Mouse (Mus musculus) embryonic facial prominence, embryonic 14.5 days (tissue): ENCODE data around the gene Emilin3. TPM values are rescaled to one million over a fixed set of nuclear protein-coding genes. Genes with fewer than 3 reads are reported as not detected.
A peak's percentile ranks its signal among the peaks of the same experiment; 100 is the strongest.

Experiments
- ATAC-seq: fragments of 200-750 bp; cut with Nextera tagmentation; 2 replicates; pipeline ENCODE4 v1.8.0; 2017; ENCODE audit warnings: low read depth, moderate number of reproducible peaks, moderate TSS enrichment
- DNase-seq: peaks from one replicate; pipeline ENCODE4 v3.0.0-alpha.2; 2015; ENCODE audit warnings: low spot score
- H3K27ac ChIP-seq: fragments of 300-500 bp; sonication (generic); replicated peaks from 2 replicates; pipeline ENCODE4 v1.5.1; 2014; ENCODE audit warnings: low read depth, mild to moderate bottlenecking, low read length, moderate library complexity
- H3K27me3 ChIP-seq: fragments of 300-500 bp; sonication (generic); replicated peaks from 2 replicates; pipeline ENCODE4 v1.6.1; 2014; ENCODE audit warnings: low read length; ENCODE audit not compliant: control insufficient read depth, insufficient read depth
- H3K36me3 ChIP-seq: fragments of 300-500 bp; sonication (generic); 2 replicates; pipeline ENCODE4 v1.6.1; 2014; ENCODE audit warnings: low read length, mixed read lengths; ENCODE audit not compliant: control insufficient read depth, insufficient read depth
- H3K4me1 ChIP-seq: fragments of 300-500 bp; sonication (generic); 2 replicates; pipeline ENCODE4 v1.6.1; 2014; ENCODE audit warnings: antibody characterized with exemption, low read length; ENCODE audit not compliant: control insufficient read depth, insufficient read depth
- H3K4me2 ChIP-seq: fragments of 300-500 bp; sonication (generic); 2 replicates; pipeline ENCODE4 v1.6.1; 2014; ENCODE audit warnings: low read depth, mild to moderate bottlenecking, low read length, moderate library complexity, mixed read lengths
- H3K4me3 ChIP-seq: fragments of 300-500 bp; sonication (generic); 2 replicates; pipeline ENCODE4 v1.5.1; 2014; ENCODE audit warnings: low read depth, mild to moderate bottlenecking, low read length
- H3K9ac ChIP-seq: fragments of 300-500 bp; sonication (generic); 2 replicates; pipeline ENCODE4 v1.6.1; 2014; ENCODE audit warnings: low read depth, mild to moderate bottlenecking, low read length, moderate library complexity, mixed read lengths
- H3K9me3 ChIP-seq: fragments of 300-500 bp; sonication (generic); 2 replicates; pipeline ENCODE4 v1.6.1; 2016; ENCODE audit warnings: low read length; ENCODE audit not compliant: control insufficient read depth
- WGBS: fragments of 180-500 bp; shearing (Covaris S2); extraction: QIAGEN DNeasy Blood & Tissue Kit; methylation state at CpG from one replicate; pipeline ENCODE4 v1.1.7; 2014; 5-methylcytosine and 5-hydroxymethylcytosine counted together
- polyA plus RNA-seq: library from polyadenylated mRNA; unstranded; fragments of >200 nt; fragmentation: Nextera tagmentation; extraction: Ambion mirVana; gene quantifications from 2 replicates; pipeline ENCODE4 v1.2.1, GENCODE M21; 2014

Gene Emilin3
- polyA plus RNA-seq, 1 experiment from 2014 or later = 21.6 TPM

DNA sequence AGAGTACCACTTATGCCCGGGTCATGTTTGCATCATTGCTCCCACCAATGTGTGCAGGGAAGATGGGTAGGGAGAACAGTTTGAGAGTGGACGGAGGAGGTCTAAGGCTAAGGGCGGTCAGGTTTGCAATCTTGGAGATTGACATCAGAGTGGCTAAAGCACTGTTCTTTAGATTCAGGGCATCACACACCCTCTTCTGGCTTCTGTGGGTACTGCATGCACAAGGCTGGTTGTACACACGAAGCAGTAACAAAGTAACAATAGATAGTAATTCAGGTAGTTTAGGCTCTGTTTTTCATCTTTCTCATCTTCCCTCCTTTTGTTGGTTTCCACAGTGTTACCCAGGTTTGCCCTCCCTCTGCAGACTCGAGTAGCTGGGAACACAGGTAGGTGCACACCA lies 19.2 kb upstream of the Emilin3 start:
- no peak overlapping the region for H3K27ac ChIP-seq
- WGBS = 93% methylated on average over 5 of the region's 5 CpGs

DNA sequence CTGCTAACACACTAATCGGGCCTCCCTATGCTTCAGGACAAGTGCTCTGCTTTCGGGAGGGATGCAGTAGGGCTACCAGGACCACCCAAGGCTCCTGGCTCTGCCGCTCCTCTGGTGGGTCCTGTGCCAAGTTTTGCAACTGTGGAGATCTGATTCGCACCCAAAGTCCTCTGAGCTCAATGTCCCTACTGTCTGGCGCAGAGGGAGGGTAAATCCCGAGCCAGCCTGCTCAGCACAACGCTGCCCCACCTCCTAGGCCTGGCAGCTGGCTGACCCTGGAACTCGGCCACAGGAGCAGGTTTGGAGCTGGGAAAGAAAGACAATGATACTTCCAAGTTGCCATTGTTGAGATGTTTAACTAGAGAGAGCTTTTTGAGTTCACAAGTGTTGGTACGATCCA lies 13.1 kb upstream of the Emilin3 start:
- H3K27ac ChIP-seq = peak overlapping the region; percentile 44
- peak; percentile 24; the same call in 1 of the 2 replicates for ATAC-seq
- no peak overlapping the region for H3K4me3 ChIP-seq
- no peaks in the 10 kb centered on the region for H3K27me3 ChIP-seq
- 64% methylated on average over 9 of the region's 9 CpGs for WGBS
- peak; percentile 53 for DNase-seq
- H3K4me1 ChIP-seq = peaks cover 14% of the 10 kb centered on the region; the same call in 1 of the 2 replicates
- no peak overlapping the region for H3K4me2 ChIP-seq
- H3K9me3 ChIP-seq = no peaks in the 10 kb centered on the region
- no peaks in the 10 kb centered on the region for H3K36me3 ChIP-seq
- H3K9ac ChIP-seq = no peak overlapping the region

More for the DNA sequence above, 19.2 kb upstream of the Emilin3 start:
- H3K36me3 ChIP-seq = no peaks in the 10 kb centered on the region
- no peaks in the 10 kb centered on the region for H3K9me3 ChIP-seq
- no peak overlapping the region for H3K4me3 ChIP-seq
- peaks cover 10% of the 10 kb centered on the region for H3K4me1 ChIP-seq
- DNase-seq = no peak
- ATAC-seq = no peak
- no peak overlapping the region for H3K4me2 ChIP-seq
- H3K27me3 ChIP-seq = no peaks in the 10 kb centered on the region
- no peak overlapping the region for H3K9ac ChIP-seq

DNA sequence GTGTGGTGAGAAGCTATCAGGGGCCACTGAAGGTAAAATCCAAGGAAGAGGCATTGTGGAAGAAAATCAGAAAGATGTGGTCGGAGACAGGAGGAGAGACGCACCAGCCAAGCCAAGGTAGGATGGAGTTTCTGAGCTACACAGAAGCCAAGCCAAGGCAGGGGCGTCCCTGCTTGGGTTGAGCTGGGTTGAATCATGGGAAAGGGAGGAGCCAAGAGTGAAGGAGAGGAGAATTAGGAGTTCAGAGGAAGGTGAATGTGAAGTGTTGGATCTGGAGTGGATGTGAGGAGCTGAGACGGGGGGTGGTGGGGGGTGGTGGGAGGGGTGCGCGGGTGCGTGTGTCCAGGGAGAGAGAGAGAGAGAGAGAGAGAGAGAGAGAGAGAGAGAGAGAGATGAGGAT lies 9.2 kb upstream of the Emilin3 start:
- Histone ChIP-seq H3K36me3 (no peaks in the 10 kb centered on the region), H3K9me3 (no peaks in the 10 kb centered on the region), H3K27ac (no peak overlapping the region), H3K4me2 (0 out of 2 replicates have a peak overlapping the region, but pooled peaks have one; percentile 4), H3K27me3 (no peaks in the 10 kb centered on the region), H3K4me1 (peaks cover 17% of the 10 kb centered on the region), H3K4me3 (no peak overlapping the region), H3K9ac (no peak overlapping the region)
- ATAC-seq (0 out of 2 replicates have a peak, but pooled peaks have one; percentile 19), DNase-seq (no peak)
- 49% methylated on average over 7 of the region's 7 CpGs for WGBS

DNA sequence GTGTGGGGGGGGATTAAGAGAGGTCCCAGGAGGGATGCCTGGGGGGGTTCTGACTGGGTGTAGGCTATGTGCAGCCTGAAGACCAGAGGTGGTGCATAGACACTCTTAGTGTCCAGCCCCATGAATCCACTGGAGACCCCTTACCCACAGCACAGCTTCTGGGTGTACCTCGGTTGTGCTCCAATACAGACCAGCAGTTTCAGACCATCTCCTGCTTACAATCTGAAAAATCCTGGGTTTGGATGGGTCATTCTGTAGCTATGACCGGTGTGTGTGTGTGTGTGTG lies 6.7 kb upstream of the Emilin3 start:
- DNase-seq = no peak
- Histone ChIP-seq H3K27me3 (no peaks in the 10 kb centered on the region), H3K4me3 (no peak overlapping the region), H3K9ac (no peak overlapping the region), H3K4me2 (no peak overlapping the region), H3K27ac (no peak overlapping the region), H3K9me3 (no peaks in the 10 kb centered on the region), H3K4me1 (peaks cover 7% of the 10 kb centered on the region), H3K36me3 (no peaks in the 10 kb centered on the region)
- ATAC-seq = no peak
- 73% methylated on average over 2 of the region's 2 CpGs for WGBS

DNA sequence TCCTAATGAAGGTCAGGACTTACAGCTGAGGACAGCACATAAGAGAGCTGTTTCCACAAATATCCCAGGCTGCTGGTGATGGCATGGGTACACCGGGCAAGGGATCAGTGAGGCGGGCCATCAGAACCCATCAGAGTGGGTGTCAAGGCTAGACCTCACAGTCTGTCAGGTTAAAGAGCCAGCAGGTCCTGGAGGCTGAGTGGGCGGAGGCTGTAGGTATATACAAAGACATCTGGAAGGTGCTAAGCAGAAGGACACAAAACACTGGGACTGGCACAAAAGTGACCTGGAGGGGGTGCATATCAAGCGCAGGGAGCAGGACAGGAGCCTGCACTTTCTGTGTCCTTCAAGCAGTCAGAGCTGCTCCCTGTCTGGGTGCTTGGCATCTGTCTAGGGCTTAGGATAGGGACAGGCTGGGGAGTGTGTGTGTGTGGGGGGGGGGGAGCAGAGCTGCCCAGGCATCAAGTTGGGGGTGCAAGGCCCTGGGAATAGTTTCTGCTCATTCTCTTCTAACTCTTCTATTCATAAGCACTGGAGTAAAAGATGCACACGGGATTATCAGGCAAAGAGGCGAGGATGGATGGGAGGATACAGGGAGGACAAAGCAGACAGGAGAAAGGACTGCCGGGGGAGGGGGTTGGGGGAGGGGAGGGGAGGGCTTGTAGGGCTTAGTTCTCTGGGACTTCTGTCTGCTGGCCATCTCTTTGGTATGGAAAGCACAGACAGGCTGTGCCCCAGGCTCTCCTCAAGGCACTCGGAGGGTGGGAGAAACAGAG lies 6.2 kb upstream of the Emilin3 start:
- Histone ChIP-seq H3K27ac (no peak overlapping the region), H3K4me1 (peaks cover 7% of the 10 kb centered on the region), H3K4me2 (no peak overlapping the region), H3K9ac (no peak overlapping the region), H3K36me3 (no peaks in the 10 kb centered on the region), H3K9me3 (no peaks in the 10 kb centered on the region), H3K27me3 (no peaks in the 10 kb centered on the region), H3K4me3 (no peak overlapping the region)
- 69% methylated on average over 8 of the region's 8 CpGs for whole genome bisulfite sequencing
- ATAC-seq = no peak
- DNase-seq = no peak

DNA sequence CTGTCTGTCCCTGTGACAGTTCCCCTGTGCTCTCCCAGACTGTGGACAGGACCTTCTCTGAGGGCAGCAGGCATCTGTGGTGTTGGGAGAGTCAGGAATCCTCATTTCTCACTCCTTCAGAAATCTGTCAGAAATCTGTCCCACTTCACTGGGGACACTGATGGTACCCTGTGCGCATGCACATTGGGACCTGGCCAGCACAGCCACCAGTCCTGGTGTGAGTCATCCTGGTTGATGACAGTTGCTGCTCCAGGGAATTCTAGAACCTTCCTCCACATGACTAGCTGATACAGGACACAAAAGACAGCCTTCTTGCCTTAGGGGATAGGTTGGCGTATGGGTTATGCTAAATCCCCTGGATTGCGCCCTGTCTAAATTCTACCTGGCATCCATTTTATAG lies 5.2 kb upstream of the Emilin3 start:
- Histone ChIP-seq H3K4me2 (no peak overlapping the region), H3K27ac (no peak overlapping the region), H3K9me3 (no peaks in the 10 kb centered on the region), H3K36me3 (no peaks in the 10 kb centered on the region), H3K27me3 (no peaks in the 10 kb centered on the region), H3K9ac (no peak overlapping the region), H3K4me3 (no peak overlapping the region), H3K4me1 (peaks cover 7% of the 10 kb centered on the region)
- ATAC-seq (no peak), DNase-seq (no peak)
- WGBS = 82% methylated on average over 3 of the region's 3 CpGs

DNA sequence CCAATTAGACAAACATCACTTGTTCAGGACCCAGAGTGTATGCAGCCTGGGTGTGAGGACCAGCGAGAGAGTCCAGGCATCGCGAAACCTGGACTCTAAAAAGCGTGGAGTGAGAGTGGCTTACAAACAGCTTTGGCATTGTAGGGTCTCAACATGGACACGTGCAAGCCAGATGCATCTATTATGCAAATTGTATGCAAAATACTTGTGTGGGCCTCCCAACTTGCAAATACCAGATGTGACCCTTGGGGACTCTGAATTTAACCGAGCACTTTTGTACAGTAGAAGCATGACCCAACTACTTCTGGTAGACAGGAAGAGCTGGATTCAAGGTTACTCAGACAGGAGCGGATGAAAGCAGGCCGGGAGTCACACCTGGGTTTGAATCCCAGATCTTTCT lies 4.6 kb upstream of the Emilin3 start:
- Histone ChIP-seq H3K27ac (peak overlapping the region; percentile 39), H3K9me3 (no peaks in the 10 kb centered on the region), H3K4me3 (no peak overlapping the region), H3K9ac (no peak overlapping the region), H3K4me1 (peaks cover 8% of the 10 kb centered on the region), H3K36me3 (no peaks in the 10 kb centered on the region), H3K27me3 (peaks cover 5% of the 10 kb centered on the region; the same call in 1 of the 2 replicates), H3K4me2 (no peak overlapping the region)
- peak; percentile 71 for DNase-seq
- WGBS = 73% methylated on average over 8 of the region's 8 CpGs
- ATAC-seq = no peak

DNA sequence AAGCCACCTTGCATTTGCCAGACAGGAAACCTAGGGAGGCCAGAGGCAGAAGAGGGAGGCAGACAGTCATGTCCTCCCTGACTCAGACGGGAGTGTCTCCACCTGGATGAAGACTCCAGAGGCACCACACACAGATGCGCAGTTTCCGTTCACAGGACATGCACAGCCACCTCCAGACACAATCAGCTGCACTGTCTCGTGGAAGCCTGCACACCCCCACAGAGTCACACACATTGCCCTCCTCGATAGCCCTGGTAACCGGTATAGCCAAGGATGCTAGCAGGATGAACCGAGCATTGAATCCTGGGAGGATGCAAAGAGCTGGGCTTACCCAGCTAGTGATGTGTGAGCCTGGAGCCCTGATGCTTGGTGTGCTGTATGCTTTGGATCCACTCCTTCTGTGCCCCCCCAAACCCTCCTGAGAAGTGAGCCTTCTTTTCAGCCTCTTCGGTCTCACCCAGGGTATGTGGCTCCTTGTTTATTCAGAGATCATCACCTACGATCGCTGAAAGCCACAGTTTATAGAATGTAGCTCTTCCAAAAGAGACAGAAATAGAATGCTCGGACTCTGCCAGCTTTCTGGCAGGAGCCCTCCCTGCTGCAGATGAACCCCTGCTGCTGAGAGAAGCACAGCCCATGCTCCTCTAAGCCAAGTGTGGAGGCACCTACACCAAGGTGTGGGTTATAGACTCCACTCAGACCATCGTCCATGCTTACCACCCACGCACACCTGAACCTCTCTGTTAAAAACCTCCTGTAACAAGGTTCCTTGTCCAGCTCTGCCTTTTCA lies 3.9 kb upstream of the Emilin3 start:
- no peak overlapping the region for H3K9ac ChIP-seq
- no peaks in the 10 kb centered on the region for H3K9me3 ChIP-seq
- no peaks in the 10 kb centered on the region for H3K36me3 ChIP-seq
- H3K27me3 ChIP-seq = peaks cover 11% of the 10 kb centered on the region; the same call in 1 of the 2 replicates
- peak overlapping the region; percentile 39 for H3K27ac ChIP-seq
- no peak for ATAC-seq
- 56% methylated on average over 13 of the region's 13 CpGs for WGBS
- peak; percentile 41 for DNase-seq
- H3K4me1 ChIP-seq = peaks cover 15% of the 10 kb centered on the region
- H3K4me2 ChIP-seq = no peak overlapping the region
- H3K4me3 ChIP-seq = no peak overlapping the region
